Mouse (Mus musculus) myocyte (in vitro differentiated cells): ENCODE results near the gene Glra4.

Source experiments
- CEBPB ChIP-seq: IDR thresholded peaks from 2 replicates; pipeline ENCODE4 v1.6.1; 2011; ENCODE audit warnings: mild to moderate bottlenecking, moderate library complexity; ENCODE audit not compliant: poor library complexity, insufficient read depth, severe bottlenecking
- E2F4 ChIP-seq: IDR thresholded peaks from one replicate; pipeline ENCODE4 v1.6.1; 2011; ENCODE audit warnings: mild to moderate bottlenecking, control low read depth, moderate library complexity; ENCODE audit not compliant: insufficient read depth
- MAX ChIP-seq: IDR thresholded peaks from one replicate; pipeline ENCODE4 v1.6.1; 2011; ENCODE audit warnings: low read depth, mild to moderate bottlenecking, control low read depth
- MYOD1 ChIP-seq, 3 experiments: IDR thresholded peaks; one replicate each; pipeline ENCODE4 v1.6.1; 2011; ENCODE audit warnings: control low read depth in 2 of 3, low read depth in 2 of 3, mild to moderate bottlenecking in 2 of 3, moderate library complexity in 1 of 3; ENCODE audit not compliant: insufficient read length in 2 of 3, control insufficient read depth in 1 of 3
- MYOG ChIP-seq, 3 experiments: IDR thresholded peaks; one replicate each; pipeline ENCODE4 v1.6.1; 2011; ENCODE audit warnings: control low read depth in 2 of 3, low read depth in 2 of 3, mild to moderate bottlenecking in 2 of 3; ENCODE audit not compliant: insufficient read length in 2 of 3, control insufficient read depth in 1 of 3, insufficient read depth in 1 of 3
- POLR2A ChIP-seq: IDR thresholded peaks from one replicate; pipeline ENCODE4 v1.6.1; 2011; ENCODE audit warnings: low read depth, mild to moderate bottlenecking, control low read depth, moderate library complexity; ENCODE audit not compliant: insufficient read length
- POLR2AphosphoS2 ChIP-seq: IDR thresholded peaks from one replicate; pipeline ENCODE4 v1.6.1; 2011; ENCODE audit warnings: low read depth, control low read depth; ENCODE audit not compliant: insufficient read length
- REST ChIP-seq: IDR thresholded peaks from one replicate; pipeline ENCODE4 v1.6.1; 2011; ENCODE audit warnings: mild to moderate bottlenecking, control low read depth, moderate library complexity; ENCODE audit not compliant: insufficient read depth, insufficient read length
- SRF ChIP-seq: IDR thresholded peaks from one replicate; pipeline ENCODE4 v1.6.1; 2011; ENCODE audit warnings: low read depth; ENCODE audit not compliant: control insufficient read depth, insufficient read length
- TCF12 ChIP-seq: IDR thresholded peaks from one replicate; pipeline ENCODE4 v1.6.1; 2011; ENCODE audit warnings: mild to moderate bottlenecking, control low read depth; ENCODE audit not compliant: poor library complexity, insufficient read depth, severe bottlenecking
- TCF3 ChIP-seq: IDR thresholded peaks from one replicate; pipeline ENCODE4 v1.6.1; 2011; ENCODE audit warnings: low read depth, control low read depth; ENCODE audit not compliant: insufficient read length
- USF1 ChIP-seq: IDR thresholded peaks from one replicate; pipeline ENCODE4 v1.6.1; 2011; ENCODE audit warnings: low read depth, mild to moderate bottlenecking, control low read depth, moderate library complexity

- no peak for TF ChIP-seq POLR2AphosphoS2
- TF ChIP-seq POLR2A = no peak
- TF ChIP-seq USF1 = no peak
- TF ChIP-seq E2F4 = no peak
- no peak for TF ChIP-seq MAX
- no peak for TF ChIP-seq TCF12
- TF ChIP-seq SRF = no peak
- no peak for TF ChIP-seq MYOD1 (IDR thresholded peaks at IDR 0.05; ENCODE audit: control insufficient read depth in 1 of 3, insufficient read length in 2 of 3, low read depth in 2 of 3)
- no peak for TF ChIP-seq MYOG (IDR thresholded peaks at IDR 0.05; ENCODE audit: control insufficient read depth in 1 of 3, insufficient read depth in 1 of 3, insufficient read length in 2 of 3, low read depth in 2 of 3)
- TF ChIP-seq REST = no peak
- TF ChIP-seq CEBPB = no peak
- no peak for TF ChIP-seq TCF3
These were observed 36.5 kb downstream of the Glra4 start, which contains the start of gene Morf4l2 for GRCm38 (mm10) chrX:136743459-136743858.
